Comparison of ENCODE assay signal across 11 mouse cellular contexts in genomic region chr4:45286318-45286717, GRCm38 (mm10). TPM values are rescaled to one million over a fixed set of nuclear protein-coding genes. Genes with fewer than 3 reads are reported as not detected.
DNase-seq lines count a peak whose midpoint lies in the region; ATAC-seq and TF ChIP-seq lines count a peak whose summit lies in the region.
"Had no signal": no experiment of that assay in that cellular context is flagged by ENCODE, and none has a peak within 500 bp of the region (broad histone marks: within the 10 kb centered on the region; RNA-seq: fewer than 3 reads in every experiment).

No protein-coding gene starts in this region.

- no peak for DNase-seq in frontal cortex, postnatal 14 days (ENCODE audit: low spot score in 2 of 2)
- DNase-seq in lung, postnatal 0 days (ENCODE audit: low spot score): peak; percentile 16
- no peak for DNase-seq in lung, postnatal 10 days
- DNase-seq in MEL (ENCODE audit: low read depth, low spot score): peak; percentile 43
- no peak for DNase-seq in frontal cortex, postnatal 36 days (ENCODE audit: low spot score in 2 of 2)
- DNase-seq: cerebellum, adult 11 months; gastrocnemius, postnatal 25 days had no signal

- H3K36me3 ChIP-seq in lung, postnatal 0 days (ENCODE audit: insufficient read depth, low read length): no peaks in the 10 kb centered on the region
- H3K36me3 ChIP-seq in MEL (ENCODE audit: control insufficient read depth in 1 of 2, insufficient read depth in 2 of 2, low read length in 2 of 2): no peaks in the 10 kb centered on the region
- H3K36me3 ChIP-seq in hindbrain, embryonic 16.5 days (ENCODE audit: control insufficient read depth, insufficient read depth, low read length): no peaks in the 10 kb centered on the region

- H3K4me3 ChIP-seq in lung, postnatal 0 days (ENCODE audit: low read depth, low read length): no peak overlapping the region
- no peak overlapping the region for H3K4me3 ChIP-seq in MEL (ENCODE audit: control insufficient read depth in 1 of 2, insufficient read depth in 1 of 2, low read depth in 2 of 2, low read length in 2 of 2)
- H3K4me3 ChIP-seq in hindbrain, embryonic 16.5 days (ENCODE audit: low read length): no peak overlapping the region

- H3K27ac ChIP-seq in lung, postnatal 0 days (ENCODE audit: low read length): no peak overlapping the region
- H3K27ac ChIP-seq in MEL (ENCODE audit: control insufficient read depth, low read depth, low read length): no peak overlapping the region
- no peak overlapping the region for H3K27ac ChIP-seq in hindbrain, embryonic 16.5 days (ENCODE audit: low read depth, low read length)

- no peak overlapping the region for H3K4me2 ChIP-seq in lung, postnatal 0 days (replicated peaks; ENCODE audit: low read depth, low read length)
- no peak overlapping the region for H3K4me2 ChIP-seq in hindbrain, embryonic 16.5 days (ENCODE audit: low read length)

- no peaks in the 10 kb centered on the region for H3K27me3 ChIP-seq in lung, postnatal 0 days (replicated peaks; ENCODE audit: insufficient read depth, low read length)
- H3K27me3 ChIP-seq in MEL (ENCODE audit: control insufficient read depth in 1 of 2, insufficient read depth in 2 of 2, low read length in 2 of 2): peaks cover 2 to 14% of the 10 kb centered on the region in 2 experiments; a peak in 2 of 4 replicates
- no peaks in the 10 kb centered on the region for H3K27me3 ChIP-seq in hindbrain, embryonic 16.5 days (replicated peaks; ENCODE audit: control insufficient read depth, insufficient read depth, low read length)

- no peaks in the 10 kb centered on the region for H3K4me1 ChIP-seq in lung, postnatal 0 days (ENCODE audit: insufficient read depth, low read depth, low read length)
- H3K4me1 ChIP-seq in MEL (ENCODE audit: control insufficient read depth in 1 of 2, insufficient read depth in 2 of 2, low read length in 2 of 2): no peaks in the 10 kb centered on the region
- H3K4me1 ChIP-seq in hindbrain, embryonic 16.5 days (ENCODE audit: control insufficient read depth, insufficient read depth, low read depth, low read length): no peaks in the 10 kb centered on the region

- peak; percentile 70 for TF ChIP-seq RAD21 in MEL (IDR thresholded peaks at IDR 0.05; ENCODE audit: low read depth, low read length)

- TF ChIP-seq POLR2A in MEL (IDR thresholded peaks at IDR 0.05; ENCODE audit: control insufficient read depth in 1 of 2, insufficient read depth in 1 of 2, low read depth in 1 of 2, low read length in 2 of 2, poor library complexity in 1 of 2): no peak

- no peak for TF ChIP-seq EP300 in lung, postnatal 0 days (IDR thresholded peaks at IDR 0.05)
- no peak for TF ChIP-seq EP300 in MEL (IDR thresholded peaks at IDR 0.05; ENCODE audit: low read depth in 1 of 2, low read length in 2 of 2)

- H3K9me3 ChIP-seq in lung, postnatal 0 days (ENCODE audit: low read length): no peaks in the 10 kb centered on the region
- no peaks in the 10 kb centered on the region for H3K9me3 ChIP-seq in MEL (replicated peaks; ENCODE audit: insufficient read depth, low read length)
- H3K9me3 ChIP-seq in hindbrain, embryonic 16.5 days (ENCODE audit: control insufficient read depth, low read length): no peaks in the 10 kb centered on the region

- peak; percentile 76 for TF ChIP-seq CTCF in lung, postnatal 0 days (IDR thresholded peaks at IDR 0.05)
- TF ChIP-seq CTCF in MEL (IDR thresholded peaks at IDR 0.05 in 2 of 3, conservative IDR thresholded peaks at IDR 0.05 in 1 of 3; ENCODE audit: control insufficient read depth in 1 of 3, insufficient read depth in 1 of 3, low read depth in 2 of 3, low read length in 3 of 3, poor library complexity in 1 of 3, severe bottlenecking in 1 of 3): peak; percentile 47 to 78 (median 71)

- H3K9ac ChIP-seq in lung, postnatal 0 days (replicated peaks; ENCODE audit: low read depth): no peak overlapping the region
- no peak overlapping the region for H3K9ac ChIP-seq in MEL (ENCODE audit: control insufficient read depth, low read depth, low read length, poor library complexity, severe bottlenecking)
- no peak overlapping the region for H3K9ac ChIP-seq in hindbrain, embryonic 16.5 days (ENCODE audit: low read depth, low read length)

- H3K79me2 ChIP-seq in MEL (ENCODE audit: control insufficient read depth, insufficient read depth, low read length, poor library complexity): no peaks in the 10 kb centered on the region

- 45% methylated on average over 3 of the region's 3 CpGs for WGBS in lung, postnatal 0 days
- WGBS in hindbrain, embryonic 16.5 days: 42% methylated on average over 3 of the region's 3 CpGs

- ATAC-seq in frontal cortex, adult (ENCODE audit: low TSS enrichment): peak; percentile 64; the same call in 1 of the 2 replicates
- no peak for ATAC-seq in lung, postnatal 0 days
- peak; percentile 76 for ATAC-seq in megakaryocyte progenitor cell, adult 5-6 weeks (replicated peaks; ENCODE audit: poor library complexity)
- ATAC-seq in hindbrain, embryonic 16.5 days: no peak
- ATAC-seq: inflammation-experienced regulatory T-cells, adult 6 months had no signal

TF ChIP-seq in MEL, 35 proteins besides CTCF, POLR2A, EP300 and RAD21:
- TF ChIP-seq ZC3H11A (IDR thresholded peaks at IDR 0.05; ENCODE audit: low read depth, low read length): peak; percentile 62
- TF ChIP-seq ZNF384 (IDR thresholded peaks at IDR 0.05; ENCODE audit: low read depth, low read length): no peak
- TF ChIP-seq SMC3 (IDR thresholded peaks at IDR 0.05; ENCODE audit: low read depth, low read length): peak; percentile 80

RNA-seq across cellular contexts. Expression of gene Trmt10b, which starts 10.6 kb away (rescaled TPM):
- 12.0 and 14.8 TPM in 2 replicates for polyA plus RNA-seq in lung, postnatal 0 days (2015; fragmentation: Nextera tagmentation; extraction: Ambion mirVana)
- total RNA-seq in MEL (2012; rRNA removed): 9.6 and 9.9 TPM in 2 replicates
- polyA plus RNA-seq in MEL (2012; ENCODE audit: insufficient read depth in 1 of 2, insufficient read length in 2 of 2, low read depth in 1 of 2, low replicate concordance in 2 of 2, missing spikeins in 1 of 2): 10 to 100 TPM in 1 of 2 experiments, not detected in 1; 19.7 TPM
- total RNA-seq in megakaryocyte progenitor cell, adult 5-6 weeks (2015): 17.3 TPM in 2 replicates
- total RNA-seq in megakaryocyte progenitor cell, adult 5-6 weeks (2017): 21.9 and 25.7 TPM in 2 replicates
- 24.4 and 24.7 TPM in 2 replicates for polyA plus RNA-seq in hindbrain, embryonic 16.5 days (2015; fragmentation: Nextera tagmentation; extraction: Ambion mirVana)

RNA-seq across cellular contexts. Expression of gene Dcaf10, which starts 55.6 kb away (rescaled TPM):
- polyA plus RNA-seq in lung, postnatal 0 days (2015; fragmentation: Nextera tagmentation; extraction: Ambion mirVana): 12.3 and 12.8 TPM in 2 replicates
- 7.6 and 8.1 TPM in 2 replicates for total RNA-seq in MEL (2012; rRNA removed)
- 10 to 100 TPM in 1 of 2 experiments, not detected in 1; 10.7 TPM for polyA plus RNA-seq in MEL (2012; ENCODE audit: insufficient read depth in 1 of 2, insufficient read length in 2 of 2, low read depth in 1 of 2, low replicate concordance in 2 of 2, missing spikeins in 1 of 2)
- total RNA-seq in megakaryocyte progenitor cell, adult 5-6 weeks (2015): 16.2 and 16.3 TPM in 2 replicates
- total RNA-seq in megakaryocyte progenitor cell, adult 5-6 weeks (2017): 10.2 and 12.3 TPM in 2 replicates
- 5.9 and 7.5 TPM in 2 replicates for polyA plus RNA-seq in hindbrain, embryonic 16.5 days (2015; fragmentation: Nextera tagmentation; extraction: Ambion mirVana)

RNA-seq across cellular contexts. Expression of gene Exosc3, which starts 56.2 kb away (rescaled TPM):
- polyA plus RNA-seq in lung, postnatal 0 days (2015; fragmentation: Nextera tagmentation; extraction: Ambion mirVana): 44.5 and 45.2 TPM in 2 replicates
- 174 and 184 TPM in 2 replicates for total RNA-seq in MEL (2012; rRNA removed)
- polyA plus RNA-seq in MEL (2012; ENCODE audit: insufficient read depth in 1 of 2, insufficient read length in 2 of 2, low read depth in 1 of 2, low replicate concordance in 2 of 2, missing spikeins in 1 of 2): 100 to 1,000 TPM in 1 of 2 experiments, not detected in 1; 166 TPM
- 79.7 and 89.4 TPM in 2 replicates for total RNA-seq in megakaryocyte progenitor cell, adult 5-6 weeks (2015)
- 173 and 203 TPM in 2 replicates for total RNA-seq in megakaryocyte progenitor cell, adult 5-6 weeks (2017)
- 30.7 and 34.4 TPM in 2 replicates for polyA plus RNA-seq in hindbrain, embryonic 16.5 days (2015; fragmentation: Nextera tagmentation; extraction: Ambion mirVana)

Comparison
In these comparisons a context has a peak if more than half of its experiments do, and no peak if none do; other contexts are left out.
1. DNase-seq: peak in lung, postnatal 0 days (single experiment) and MEL (single experiment); none in frontal cortex, postnatal 14 days (0 of 2), lung, postnatal 10 days (single experiment) and frontal cortex, postnatal 36 days (0 of 2).
2. ATAC-seq: peak in frontal cortex, adult (single experiment) and megakaryocyte progenitor cell, adult 5-6 weeks (single experiment); none in lung, postnatal 0 days (single experiment) and hindbrain, embryonic 16.5 days (single experiment).